Mouse (Mus musculus) intestine, postnatal 0 days (tissue): Measurements from ENCODE around the gene Mug2. TPM values are rescaled to one million over a fixed set of nuclear protein-coding genes. Genes with fewer than 3 reads are reported as not detected.
"Not testable (repeated sequence)": the region's sequence is repeated elsewhere in the genome, so short reads cannot be mapped to it uniquely, and the experiment has no call there.

Experiments
- ATAC-seq: fragments of 200-750 bp; cut with Nextera tagmentation; 2 replicates; pipeline ENCODE4 v1.8.0; 2017; ENCODE audit warnings: mild to moderate bottlenecking, moderate TSS enrichment, moderate library complexity
- H3K27ac ChIP-seq: fragments of 300-500 bp; sonication (generic); 2 replicates; pipeline ENCODE4 v1.5.1; 2014; ENCODE audit warnings: mild to moderate bottlenecking, low read depth, low read length, moderate library complexity
- H3K27me3 ChIP-seq: fragments of 300-500 bp; sonication (generic); replicated peaks from 2 replicates; pipeline ENCODE4 v1.6.1; 2014; ENCODE audit warnings: low read length, mixed read lengths; ENCODE audit not compliant: control insufficient read depth, insufficient read depth
- H3K36me3 ChIP-seq: fragments of 300-500 bp; sonication (generic); 2 replicates; pipeline ENCODE4 v1.6.1; 2014; ENCODE audit warnings: mild to moderate bottlenecking, moderate library complexity; ENCODE audit not compliant: control insufficient read depth, insufficient read depth
- H3K4me1 ChIP-seq: fragments of 300-500 bp; sonication (generic); replicated peaks from 2 replicates; pipeline ENCODE4 v1.6.1; 2014; ENCODE audit warnings: antibody characterized with exemption, low read length, mixed read lengths; ENCODE audit not compliant: control insufficient read depth, insufficient read depth
- H3K4me2 ChIP-seq: fragments of 300-500 bp; sonication (generic); replicated peaks from 2 replicates; pipeline ENCODE4 v1.6.1; 2014; ENCODE audit warnings: low read depth, mild to moderate bottlenecking, moderate library complexity
- H3K4me3 ChIP-seq: fragments of 300-500 bp; sonication (generic); 2 replicates; pipeline ENCODE4 v1.5.1; 2014; ENCODE audit warnings: low read depth, low read length
- H3K9ac ChIP-seq: fragments of 300-500 bp; sonication (generic); 2 replicates; pipeline ENCODE4 v1.6.1; 2014; ENCODE audit warnings: mild to moderate bottlenecking, low read depth, low read length
- H3K9me3 ChIP-seq: fragments of 300-500 bp; sonication (generic); 2 replicates; pipeline ENCODE4 v1.6.1; 2016; ENCODE audit warnings: mixed run types; ENCODE audit not compliant: control insufficient read depth
- CTCF ChIP-seq: sonication (generic); IDR thresholded peaks from 2 replicates; pipeline ENCODE4 v1.5.1; 2016; ENCODE audit warnings: low read depth, mild to moderate bottlenecking, control low read depth, antibody characterized with exemption, moderate library complexity
- WGBS: fragments of 180-500 bp; shearing (Covaris S2); extraction: QIAGEN DNeasy Blood & Tissue Kit; methylation state at CpG from one replicate; pipeline ENCODE4 v1.1.7; 2014; 5-methylcytosine and 5-hydroxymethylcytosine counted together
- polyA plus RNA-seq: library from polyadenylated mRNA; unstranded; fragments of >200 nt; fragmentation: Nextera tagmentation; extraction: Ambion mirVana; gene quantifications from 2 replicates; pipeline ENCODE4 v1.2.1, GENCODE M21; 2015

Mug2 gene
- not detected in 2 replicates for polyA plus RNA-seq

GRCm38 (mm10) chr6:122006461-122006860 is at the start of gene Mug2:
Mug2 (plus strand) TSS chr6:122006761.
- H3K27me3 ChIP-seq, H3K36me3 ChIP-seq, H3K9me3 ChIP-seq, ATAC-seq, H3K27ac ChIP-seq, H3K4me2 ChIP-seq, H3K4me3 ChIP-seq, H3K9ac ChIP-seq, H3K4me1 ChIP-seq: not testable (repeated sequence)
- no CpG with 5 or more reads among the region's 3 CpGs for WGBS

GRCm38 (mm10) chr6:121957803-121958349 is 48.7 kb upstream of the Mug2 start:
- not testable (repeated sequence) for H3K4me2 ChIP-seq

GRCm38 (mm10) chr6:121975701-121976100 is 30.9 kb upstream of the Mug2 start:
- H3K27ac ChIP-seq, result no peak overlapping the region
- ATAC-seq, result no peak
- 79% methylated on average over 7 of the region's 7 CpGs for WGBS
- H3K9ac ChIP-seq, result no peak overlapping the region
- no peak overlapping the region for H3K4me2 ChIP-seq
- no peaks in the 10 kb centered on the region for H3K36me3 ChIP-seq
- no peaks in the 10 kb centered on the region for H3K27me3 ChIP-seq
- TF ChIP-seq CTCF, result no peak
- no peaks in the 10 kb centered on the region for H3K4me1 ChIP-seq
- no peaks in the 10 kb centered on the region for H3K9me3 ChIP-seq
- H3K4me3 ChIP-seq, result no peak overlapping the region

More at GRCm38 (mm10) chr6:121957803-121958349, 48.7 kb upstream of the Mug2 start:
- H3K4me3 ChIP-seq, H3K27ac ChIP-seq, H3K4me1 ChIP-seq, H3K27me3 ChIP-seq, H3K9me3 ChIP-seq, H3K9ac ChIP-seq, H3K36me3 ChIP-seq, ATAC-seq: not testable (repeated sequence)
- 90% methylated on average over 16 of the region's 16 CpGs for WGBS

- WGBS, result 81% methylated on average over 4 of the region's 4 CpGs
- Histone ChIP-seq H3K27ac (no peak overlapping the region), H3K4me1 (no peaks in the 10 kb centered on the region), H3K4me2 (no peak overlapping the region), H3K27me3 (no peaks in the 10 kb centered on the region), H3K36me3 (no peaks in the 10 kb centered on the region), H3K4me3 (no peak overlapping the region), H3K9ac (no peak overlapping the region), H3K9me3 (no peaks in the 10 kb centered on the region)
- no peak for TF ChIP-seq CTCF
- ATAC-seq, result no peak
Observed at GRCm38 (mm10) chr6:122100904-122101303, 94.3 kb downstream of the Mug2 start.

- no peaks in the 10 kb centered on the region for H3K4me1 ChIP-seq
- H3K36me3 ChIP-seq, result no peaks in the 10 kb centered on the region
- no peak overlapping the region for H3K4me2 ChIP-seq
- no peak overlapping the region for H3K9ac ChIP-seq
- H3K27ac ChIP-seq, result no peak overlapping the region
- 75% methylated on average over 1 of the region's 1 CpGs for WGBS
- H3K9me3 ChIP-seq, result no peaks in the 10 kb centered on the region
- no peak overlapping the region for H3K4me3 ChIP-seq
- no peak for ATAC-seq
- no peaks in the 10 kb centered on the region for H3K27me3 ChIP-seq
- TF ChIP-seq CTCF, result no peak
Observed at GRCm38 (mm10) chr6:122101671-122102070, 95.1 kb downstream of the Mug2 start.

- Histone ChIP-seq H3K4me3 (no peak overlapping the region), H3K4me2 (no peak overlapping the region), H3K9ac (no peak overlapping the region), H3K9me3 (no peaks in the 10 kb centered on the region), H3K27ac (no peak overlapping the region), H3K27me3 (no peaks in the 10 kb centered on the region), H3K4me1 (no peaks in the 10 kb centered on the region), H3K36me3 (no peaks in the 10 kb centered on the region)
- 85% methylated on average over 24 of the region's 24 CpGs for WGBS
- no peak for TF ChIP-seq CTCF
- no peak for ATAC-seq
Observed at GRCm38 (mm10) chr6:122116963-122117362, 110.4 kb downstream of the Mug2 start.

GRCm38 (mm10) chr6:122129521-122129920 is 123.0 kb downstream of the Mug2 start:
- ATAC-seq, result no peak
- H3K27ac ChIP-seq, result no peak overlapping the region
- H3K4me2 ChIP-seq, result no peak overlapping the region
- no peaks in the 10 kb centered on the region for H3K27me3 ChIP-seq
- no peak overlapping the region for H3K9ac ChIP-seq
- H3K4me3 ChIP-seq, result no peak overlapping the region
- no peak for TF ChIP-seq CTCF
- WGBS, result 51% methylated on average over 2 of the region's 2 CpGs
- no peaks in the 10 kb centered on the region for H3K9me3 ChIP-seq
- no peaks in the 10 kb centered on the region for H3K4me1 ChIP-seq
- H3K36me3 ChIP-seq, result no peaks in the 10 kb centered on the region

Other genes starting within 250 kb of the Mug2 start
- gene Mug1, start 168.2 kb upstream of the Mug2 start, polyA plus RNA-seq, result not detected in 2 replicates